Mouse (Mus musculus): ENCODE results near the gene Rusc2.

DNA sequence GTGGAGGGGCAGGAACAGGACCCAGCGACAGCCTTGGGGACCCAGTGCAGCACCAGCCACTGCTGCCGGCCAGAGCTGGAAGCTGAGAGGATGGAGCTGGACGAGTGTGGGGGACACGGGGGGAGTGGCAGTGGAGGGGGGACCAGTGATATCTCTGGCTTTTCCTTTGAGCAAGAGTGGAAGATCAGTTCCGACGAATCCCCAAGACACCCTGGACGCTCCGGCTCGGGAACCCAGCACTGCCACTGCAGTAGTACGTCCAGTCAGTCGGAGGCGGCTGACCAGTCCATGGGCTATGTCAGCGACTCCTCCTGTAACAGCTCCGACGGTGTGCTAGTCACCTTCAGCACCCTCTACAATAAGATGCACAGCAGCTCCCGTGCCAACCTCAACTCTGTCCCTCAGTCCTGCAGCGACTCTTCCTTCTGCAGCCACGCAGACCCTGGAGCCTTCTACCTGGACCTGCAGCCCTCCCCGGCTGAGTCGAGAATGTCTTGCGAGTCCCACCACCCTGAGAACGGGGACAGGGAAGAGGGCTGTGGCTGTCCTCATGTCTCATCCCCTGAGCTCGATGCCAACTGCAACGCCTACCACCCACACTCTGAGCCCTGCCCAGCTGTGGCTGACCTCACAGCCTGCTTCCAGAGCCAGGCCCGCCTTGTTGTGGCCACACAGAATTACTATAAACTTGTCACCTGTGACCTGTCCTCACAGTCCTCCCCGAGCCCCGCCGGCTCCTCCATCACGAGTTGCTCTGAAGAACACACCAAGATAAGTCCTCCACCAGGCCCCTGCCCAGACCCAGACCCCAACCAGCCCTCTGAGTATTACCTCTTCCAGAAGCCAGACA is 33.7 kb downstream of the Rusc2 start:
- TF ChIP-seq CTCF (IDR thresholded peaks at IDR 0.05; ENCODE audit: insufficient read depth, low read length) = no peak
- no peak for TF ChIP-seq POLR2A (IDR thresholded peaks at IDR 0.05; ENCODE audit: borderline replicate concordance, extremely low read depth, low read depth, low read length)
